Mouse (Mus musculus): Measurements from ENCODE around the gene Jade2. TPM values are rescaled to one million over a fixed set of nuclear protein-coding genes. Genes with fewer than 3 reads are reported as not detected.

The Jade2 gene
- polyA plus RNA-seq, 1 experiment from 2014 or later = 1.1 TPM

GRCm38 (mm10) chr11:51840657-51841056, 16.8 kb downstream of the Jade2 start:
- Histone ChIP-seq H3K4me3 (ENCODE audit: low read length) (no peak overlapping the region), H3K36me3 (ENCODE audit: control insufficient read depth, insufficient read depth, low read length) (no peaks in the 10 kb centered on the region), H3K27ac (ENCODE audit: low read depth, low read length) (no peak overlapping the region), H3K4me1 (ENCODE audit: control insufficient read depth, insufficient read depth, low read depth, low read length) (no peaks in the 10 kb centered on the region), H3K4me2 (ENCODE audit: low read length) (no peak overlapping the region), H3K9me3 (ENCODE audit: control insufficient read depth, low read length) (no peaks in the 10 kb centered on the region), H3K9ac (ENCODE audit: low read depth, low read length) (no peak overlapping the region), H3K27me3 (replicated peaks; ENCODE audit: control insufficient read depth, insufficient read depth, low read length) (no peaks in the 10 kb centered on the region)
- ATAC-seq = no peak
- 91% methylated on average over 9 of the region's 9 CpGs for WGBS

- H3K27me3 ChIP-seq (replicated peaks; ENCODE audit: control insufficient read depth, insufficient read depth, low read length) = no peaks in the 10 kb centered on the region
- no peak overlapping the region for H3K4me2 ChIP-seq (ENCODE audit: low read length)
- no peaks in the 10 kb centered on the region for H3K4me1 ChIP-seq (ENCODE audit: control insufficient read depth, insufficient read depth, low read depth, low read length)
- no peak overlapping the region for H3K9ac ChIP-seq (ENCODE audit: low read depth, low read length)
- WGBS = 90% methylated on average over 11 of the region's 11 CpGs
- H3K4me3 ChIP-seq (ENCODE audit: low read length) = no peak overlapping the region
- no peak overlapping the region for H3K27ac ChIP-seq (ENCODE audit: low read depth, low read length)
- no peaks in the 10 kb centered on the region; the same call in 1 of the 2 replicates for H3K36me3 ChIP-seq (ENCODE audit: control insufficient read depth, insufficient read depth, low read length)
- no peaks in the 10 kb centered on the region for H3K9me3 ChIP-seq (ENCODE audit: control insufficient read depth, low read length)
- no peak for ATAC-seq
Measured at GRCm38 (mm10) chr11:51839973-51840372, 17.5 kb downstream of the Jade2 start.

GRCm38 (mm10) chr11:51839106-51839505, 18.3 kb downstream of the Jade2 start:
- Histone ChIP-seq H3K4me2 (ENCODE audit: low read length) (no peak overlapping the region), H3K9ac (ENCODE audit: low read depth, low read length) (no peak overlapping the region), H3K4me1 (ENCODE audit: control insufficient read depth, insufficient read depth, low read depth, low read length) (no peaks in the 10 kb centered on the region), H3K36me3 (ENCODE audit: control insufficient read depth, insufficient read depth, low read length) (peaks cover 3% of the 10 kb centered on the region; the same call in 1 of the 2 replicates), H3K4me3 (ENCODE audit: low read length) (no peak overlapping the region), H3K27ac (ENCODE audit: low read depth, low read length) (no peak overlapping the region), H3K9me3 (ENCODE audit: control insufficient read depth, low read length) (no peaks in the 10 kb centered on the region), H3K27me3 (replicated peaks; ENCODE audit: control insufficient read depth, insufficient read depth, low read length) (no peaks in the 10 kb centered on the region)
- 66% methylated on average over 2 of the region's 2 CpGs for WGBS
- ATAC-seq = no peak

- no peak overlapping the region for H3K9ac ChIP-seq (ENCODE audit: low read depth, low read length)
- ATAC-seq = no peak
- H3K4me1 ChIP-seq (ENCODE audit: control insufficient read depth, insufficient read depth, low read depth, low read length) = peaks cover 4% of the 10 kb centered on the region
- no peaks in the 10 kb centered on the region for H3K27me3 ChIP-seq (replicated peaks; ENCODE audit: control insufficient read depth, insufficient read depth, low read length)
- no peaks in the 10 kb centered on the region for H3K9me3 ChIP-seq (ENCODE audit: control insufficient read depth, low read length)
- no peak overlapping the region for H3K4me3 ChIP-seq (ENCODE audit: low read length)
- no peak overlapping the region for H3K4me2 ChIP-seq (ENCODE audit: low read length)
- no peak overlapping the region for H3K27ac ChIP-seq (ENCODE audit: low read depth, low read length)
- peaks cover 3% of the 10 kb centered on the region; the same call in 1 of the 2 replicates for H3K36me3 ChIP-seq (ENCODE audit: control insufficient read depth, insufficient read depth, low read length)
- 76% methylated on average over 8 of the region's 8 CpGs for WGBS
Measured at GRCm38 (mm10) chr11:51837164-51838153, 20.0 kb downstream of the Jade2 start.

- H3K4me1 ChIP-seq (ENCODE audit: control insufficient read depth, insufficient read depth, low read depth, low read length) = peaks cover 6% of the 10 kb centered on the region
- H3K9ac ChIP-seq (ENCODE audit: low read depth, low read length) = no peak overlapping the region
- H3K27ac ChIP-seq (ENCODE audit: low read depth, low read length) = no peak overlapping the region
- H3K27me3 ChIP-seq (replicated peaks; ENCODE audit: control insufficient read depth, insufficient read depth, low read length) = no peaks in the 10 kb centered on the region; the same call in 1 of the 2 replicates
- H3K4me2 ChIP-seq (ENCODE audit: low read length) = no peak overlapping the region
- H3K9me3 ChIP-seq (ENCODE audit: control insufficient read depth, low read length) = no peaks in the 10 kb centered on the region
- 82% methylated on average over 6 of the region's 6 CpGs for WGBS
- ATAC-seq = no peak
- peaks cover 3% of the 10 kb centered on the region; the same call in 1 of the 2 replicates for H3K36me3 ChIP-seq (ENCODE audit: control insufficient read depth, insufficient read depth, low read length)
- H3K4me3 ChIP-seq (ENCODE audit: low read length) = no peak overlapping the region
Measured at GRCm38 (mm10) chr11:51836506-51836905, 20.9 kb downstream of the Jade2 start.

- H3K9ac ChIP-seq (ENCODE audit: low read depth, low read length) = no peak overlapping the region
- no peak overlapping the region for H3K4me2 ChIP-seq (ENCODE audit: low read length)
- H3K27ac ChIP-seq (ENCODE audit: low read depth, low read length) = no peak overlapping the region
- WGBS = 95% methylated on average over 12 of the region's 12 CpGs
- no peaks in the 10 kb centered on the region; the same call in 1 of the 2 replicates for H3K27me3 ChIP-seq (replicated peaks; ENCODE audit: control insufficient read depth, insufficient read depth, low read length)
- no peak for ATAC-seq
- H3K4me1 ChIP-seq (ENCODE audit: control insufficient read depth, insufficient read depth, low read depth, low read length) = peaks cover 6% of the 10 kb centered on the region
- no peak overlapping the region for H3K4me3 ChIP-seq (ENCODE audit: low read length)
- peaks cover 3% of the 10 kb centered on the region; the same call in 1 of the 2 replicates for H3K36me3 ChIP-seq (ENCODE audit: control insufficient read depth, insufficient read depth, low read length)
- H3K9me3 ChIP-seq (ENCODE audit: control insufficient read depth, low read length) = no peaks in the 10 kb centered on the region
Measured at GRCm38 (mm10) chr11:51835598-51835997, 21.9 kb downstream of the Jade2 start.

GRCm38 (mm10) chr11:51834067-51834411, 23.4 kb downstream of the Jade2 start:
- WGBS = 89% methylated on average over 8 of the region's 8 CpGs
- H3K27me3 ChIP-seq (replicated peaks; ENCODE audit: control insufficient read depth, insufficient read depth, low read length) = no peaks in the 10 kb centered on the region; the same call in 1 of the 2 replicates
- H3K9ac ChIP-seq (ENCODE audit: low read depth, low read length) = no peak overlapping the region
- H3K9me3 ChIP-seq (ENCODE audit: control insufficient read depth, low read length) = no peaks in the 10 kb centered on the region
- peaks cover 6% of the 10 kb centered on the region for H3K4me1 ChIP-seq (ENCODE audit: control insufficient read depth, insufficient read depth, low read depth, low read length)
- no peak overlapping the region for H3K4me3 ChIP-seq (ENCODE audit: low read length)
- ATAC-seq = no peak
- H3K36me3 ChIP-seq (ENCODE audit: control insufficient read depth, insufficient read depth, low read length) = peaks cover 3% of the 10 kb centered on the region; the same call in 1 of the 2 replicates
- H3K4me2 ChIP-seq (ENCODE audit: low read length) = no peak overlapping the region
- H3K27ac ChIP-seq (ENCODE audit: low read depth, low read length) = no peak overlapping the region

GRCm38 (mm10) chr11:51833393-51834066, 23.9 kb downstream of the Jade2 start:
- Histone ChIP-seq H3K9ac (ENCODE audit: low read depth, low read length) (no peak overlapping the region), H3K27me3 (replicated peaks; ENCODE audit: control insufficient read depth, insufficient read depth, low read length) (no peaks in the 10 kb centered on the region; the same call in 1 of the 2 replicates), H3K4me2 (ENCODE audit: low read length) (no peak overlapping the region), H3K4me1 (ENCODE audit: control insufficient read depth, insufficient read depth, low read depth, low read length) (peaks cover 6% of the 10 kb centered on the region), H3K27ac (ENCODE audit: low read depth, low read length) (no peak overlapping the region), H3K36me3 (ENCODE audit: control insufficient read depth, insufficient read depth, low read length) (peaks cover 3% of the 10 kb centered on the region; the same call in 1 of the 2 replicates), H3K4me3 (ENCODE audit: low read length) (no peak overlapping the region), H3K9me3 (ENCODE audit: control insufficient read depth, low read length) (no peaks in the 10 kb centered on the region)
- 89% methylated on average over 10 of the region's 10 CpGs for WGBS
- no peak for ATAC-seq

- 71% methylated on average over 5 of the region's 5 CpGs for WGBS
- Histone ChIP-seq H3K4me2 (ENCODE audit: low read length) (no peak overlapping the region), H3K27me3 (replicated peaks; ENCODE audit: control insufficient read depth, insufficient read depth, low read length) (no peaks in the 10 kb centered on the region; the same call in 1 of the 2 replicates), H3K36me3 (ENCODE audit: control insufficient read depth, insufficient read depth, low read length) (peaks cover 3% of the 10 kb centered on the region; the same call in 1 of the 2 replicates), H3K4me3 (ENCODE audit: low read length) (no peak overlapping the region), H3K9me3 (ENCODE audit: control insufficient read depth, low read length) (no peaks in the 10 kb centered on the region), H3K9ac (ENCODE audit: low read depth, low read length) (no peak overlapping the region), H3K4me1 (ENCODE audit: control insufficient read depth, insufficient read depth, low read depth, low read length) (peaks cover 6% of the 10 kb centered on the region), H3K27ac (ENCODE audit: low read depth, low read length) (peak overlapping the region; percentile 12; the same call in 1 of the 2 replicates)
- ATAC-seq = no peak
Measured at GRCm38 (mm10) chr11:51832992-51833391, 24.5 kb downstream of the Jade2 start.

Data from hindbrain, embryonic 16.5 days (tissue).